Mouse (Mus musculus) C2C12 (cell line): Measurements from ENCODE around the gene Eif1ad. TPM values are rescaled to one million over a fixed set of nuclear protein-coding genes. Genes with fewer than 3 reads are reported as not detected.

ENCODE experiments used
- H3K27me3 ChIP-seq: one replicate; pipeline ENCODE4 v1.6.1; 2011; ENCODE audit not compliant: control insufficient read depth, insufficient read depth, insufficient read length
- H3K36me3 ChIP-seq: one replicate; pipeline ENCODE4 v1.6.1; 2011; ENCODE audit not compliant: control insufficient read depth, insufficient read depth
- H3K4me3 ChIP-seq: one replicate; pipeline ENCODE4 v1.5.1; 2011; ENCODE audit warnings: mild to moderate bottlenecking, control low read depth; ENCODE audit not compliant: poor library complexity, insufficient read depth, severe bottlenecking
- H3K79me2 ChIP-seq: one replicate; pipeline ENCODE4 v1.6.1; 2011; ENCODE audit not compliant: control insufficient read depth, insufficient read depth
- H3K79me3 ChIP-seq: one replicate; pipeline ENCODE4 v1.6.1; 2011; ENCODE audit warnings: low read depth, control low read depth
- H3ac ChIP-seq: one replicate; pipeline ENCODE3; 2011; ENCODE audit warnings: low read depth; ENCODE audit not compliant: control insufficient read depth, insufficient read length
- CEBPB ChIP-seq: IDR thresholded peaks from one replicate; pipeline ENCODE4 v1.6.1; 2011; ENCODE audit warnings: low read depth, mild to moderate bottlenecking, control low read depth, moderate library complexity
- CTCF ChIP-seq: IDR thresholded peaks from one replicate; pipeline ENCODE4 v1.5.1; 2011; ENCODE audit not compliant: control insufficient read depth, insufficient read depth, insufficient read length
- FOSL1 ChIP-seq: IDR thresholded peaks from one replicate; pipeline ENCODE4 v1.8.0; 2011; ENCODE audit warnings: mild to moderate bottlenecking, low read length; ENCODE audit not compliant: poor library complexity, insufficient read depth, severe bottlenecking
- MAX ChIP-seq: IDR thresholded peaks from one replicate; pipeline ENCODE4 v1.6.1; 2011; ENCODE audit warnings: mild to moderate bottlenecking, control low read depth
- MYOD1 ChIP-seq: IDR thresholded peaks from one replicate; pipeline ENCODE4 v1.6.1; 2011; ENCODE audit warnings: low read depth; ENCODE audit not compliant: control insufficient read depth, insufficient read length
- MYOG ChIP-seq: IDR thresholded peaks from one replicate; pipeline ENCODE4 v1.6.1; 2011; ENCODE audit not compliant: control insufficient read depth, insufficient read length; ENCODE audit errors: extremely low read depth
- USF1 ChIP-seq: IDR thresholded peaks from one replicate; pipeline ENCODE4 v1.6.1; 2011; ENCODE audit warnings: low read depth, mild to moderate bottlenecking, control low read depth, moderate library complexity
- polyA plus RNA-seq: library from polyadenylated mRNA; unstranded; fragments of >200 nt; fragmentation: generic; extraction: Trizol; gene quantifications from one replicate; pipeline ENCODE4 v1.2.1, GENCODE M21; 2012; ENCODE audit warnings: missing spikeins

The Eif1ad gene
- polyA plus RNA-seq, 1 experiment = 48.5 TPM

DNA sequence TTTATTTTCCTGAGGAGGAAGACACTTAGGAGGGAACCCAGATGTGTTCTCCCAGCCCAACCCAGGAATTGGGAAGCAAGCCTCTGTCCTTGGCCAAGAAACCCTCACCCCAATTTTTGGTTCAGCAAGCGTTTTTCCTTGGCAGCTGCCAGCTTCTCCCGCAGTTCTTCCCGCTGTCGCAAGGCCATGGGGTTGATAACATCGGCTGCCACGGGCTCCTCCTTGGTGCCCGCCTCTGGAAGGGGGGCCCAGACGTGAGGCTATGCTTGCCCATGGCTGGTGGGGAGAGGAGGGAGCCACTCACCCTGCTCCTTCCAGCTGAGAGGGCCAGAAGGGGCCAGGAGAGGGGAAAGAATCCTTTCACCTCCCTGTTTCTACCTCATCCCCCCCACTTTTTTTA is 18.2 kb downstream of the Eif1ad start:
- TF ChIP-seq USF1 (no peak), MAX (no peak), CEBPB (no peak), MYOG (no peak), FOSL1 (no peak), MYOD1 (no peak), CTCF (no peak)
- no peaks in the 10 kb centered on the region for H3K27me3 ChIP-seq
- H3K79me3 ChIP-seq = peaks cover 37% of the 10 kb centered on the region
- H3K79me2 ChIP-seq = peaks cover 58% of the 10 kb centered on the region
- H3ac ChIP-seq = no peak overlapping the region
- H3K36me3 ChIP-seq = peaks cover 63% of the 10 kb centered on the region
- H3K4me3 ChIP-seq = no peak overlapping the region

DNA sequence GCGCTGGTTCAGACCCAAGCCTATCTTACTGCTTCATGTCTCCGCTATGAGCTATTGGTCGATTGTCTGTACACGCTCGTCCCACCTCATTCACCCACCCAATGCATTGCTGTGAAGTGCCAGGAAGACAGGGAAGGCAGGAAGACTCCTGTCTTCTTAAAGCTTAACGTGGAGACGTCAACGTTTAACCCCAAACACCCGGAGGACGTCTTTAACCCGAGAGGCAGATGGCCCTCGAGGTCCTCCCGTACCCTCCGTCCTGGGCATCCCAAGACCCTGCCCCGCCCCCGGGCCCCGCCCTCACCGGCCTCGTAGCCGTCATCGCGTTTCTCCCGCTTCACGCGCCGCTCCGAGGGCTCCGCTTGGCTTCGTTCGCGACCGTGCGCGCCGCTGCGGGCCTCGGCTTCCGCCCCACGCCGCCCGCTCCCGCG is 21.5 kb downstream of the Eif1ad start:
- Histone ChIP-seq H3K4me3 (peak overlapping the region; percentile 91), H3K79me3 (peaks cover 37% of the 10 kb centered on the region), H3K27me3 (no peaks in the 10 kb centered on the region), H3K36me3 (peaks cover 30% of the 10 kb centered on the region), H3ac (peak overlapping the region; percentile 98), H3K79me2 (peaks cover 63% of the 10 kb centered on the region)
- TF ChIP-seq CTCF = no peak
- no peak for TF ChIP-seq CEBPB
- no peak for TF ChIP-seq MYOD1

DNA sequence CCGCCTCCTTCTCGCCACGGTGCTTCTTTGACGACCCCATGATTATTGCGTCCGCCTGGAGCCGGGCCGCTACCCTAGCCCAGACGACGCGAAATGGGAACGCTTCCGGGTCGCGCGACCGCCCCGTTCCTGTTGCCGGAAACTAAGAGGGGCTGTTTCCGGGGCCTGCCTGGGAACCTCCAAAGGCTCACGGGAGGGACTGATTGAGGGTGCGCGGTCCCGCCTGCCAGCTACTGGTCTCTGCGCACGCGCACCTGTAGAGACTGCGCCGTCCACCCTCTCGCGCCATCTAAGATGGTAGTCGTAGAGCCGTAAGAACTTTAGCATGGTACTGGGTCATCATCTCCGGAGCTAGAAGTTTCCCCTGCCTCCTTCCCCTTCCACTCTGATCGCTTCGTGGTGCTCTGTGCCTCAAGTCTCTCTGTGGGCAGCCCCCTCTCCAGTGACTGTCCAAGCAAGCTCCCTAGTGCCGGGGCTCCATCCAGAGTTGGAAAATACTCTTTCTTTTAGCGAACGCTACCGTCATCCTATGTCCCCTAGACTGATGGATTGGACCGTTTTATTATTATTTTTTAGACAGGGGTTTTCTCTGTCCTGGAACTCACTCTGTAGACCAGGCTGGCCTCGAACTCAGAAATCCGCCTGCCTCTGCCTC is 22.2 kb downstream of the Eif1ad start, which contains the start of gene Sart1:
Gene Sart1, minus strand, starts transcription at position 116 of the 655 bp plus-strand sequence.
- Histone ChIP-seq H3K27me3 (no peaks in the 10 kb centered on the region), H3K4me3 (peak within 1 kb of the TSS; percentile 91), H3K36me3 (peaks cover 23% of the 10 kb centered on the region), H3K79me3 (peaks cover 37% of the 10 kb centered on the region), H3ac (peak within 1 kb of the TSS; percentile 98), H3K79me2 (peaks cover 63% of the 10 kb centered on the region)
- TF ChIP-seq USF1 (no peak), CEBPB (no peak), MYOD1 (no peak), MAX (no peak)

DNA sequence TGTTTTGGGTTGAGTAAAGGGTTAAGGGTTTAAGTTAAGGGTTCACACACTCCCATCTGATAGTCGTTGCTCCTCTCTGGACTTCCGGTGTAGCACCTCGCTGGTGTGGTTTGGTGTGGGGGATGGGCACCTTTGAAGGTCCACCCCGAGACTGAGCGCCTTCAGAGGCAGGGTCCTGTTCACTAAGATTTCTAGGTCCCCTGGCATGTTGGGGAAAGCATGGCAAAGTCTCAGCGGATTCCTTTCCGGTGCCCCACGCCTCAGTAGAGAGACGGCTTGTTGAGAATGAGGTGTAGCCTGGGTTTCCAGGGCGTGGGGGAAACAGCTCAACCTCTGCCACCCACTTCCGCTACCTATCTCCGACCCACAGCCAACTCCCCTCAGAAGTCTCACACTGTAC is 23.1 kb downstream of the Eif1ad start:
- H3ac ChIP-seq = peak overlapping the region; percentile 72
- H3K36me3 ChIP-seq = peaks cover 14% of the 10 kb centered on the region
- H3K27me3 ChIP-seq = no peaks in the 10 kb centered on the region
- peaks cover 37% of the 10 kb centered on the region for H3K79me3 ChIP-seq
- H3K79me2 ChIP-seq = peaks cover 56% of the 10 kb centered on the region
- no peak for TF ChIP-seq MAX
- TF ChIP-seq CEBPB = no peak
- no peak for TF ChIP-seq MYOG
- TF ChIP-seq USF1 = no peak
- TF ChIP-seq FOSL1 = no peak
- TF ChIP-seq MYOD1 = no peak
- TF ChIP-seq CTCF = no peak
- peak overlapping the region; percentile 91 for H3K4me3 ChIP-seq

DNA sequence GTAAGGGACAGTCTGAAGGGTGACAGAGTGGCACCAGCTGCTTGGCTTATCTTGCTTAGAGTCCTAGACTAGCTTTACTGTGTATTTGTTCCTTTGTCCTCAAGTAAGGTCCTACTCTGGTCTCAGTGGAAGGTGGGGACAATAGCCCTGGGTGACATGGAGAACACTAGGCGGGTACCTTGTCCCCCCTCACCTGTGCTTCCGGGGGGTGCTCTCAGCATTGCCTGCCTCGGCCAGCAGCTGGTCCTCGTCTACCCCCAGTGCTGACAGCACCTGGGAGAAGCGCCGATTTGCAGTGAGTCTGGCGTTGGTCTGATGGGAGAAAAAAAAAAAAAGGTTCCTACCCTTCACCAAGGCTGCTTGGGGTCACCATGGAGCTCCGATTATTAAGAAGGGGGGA is 23.9 kb downstream of the Eif1ad start:
- H3K79me2 ChIP-seq = peaks cover 49% of the 10 kb centered on the region
- TF ChIP-seq USF1 = no peak
- TF ChIP-seq CTCF = no peak
- TF ChIP-seq FOSL1 = no peak
- TF ChIP-seq MYOD1 = no peak
- no peak for TF ChIP-seq MYOG
- no peak for TF ChIP-seq CEBPB
- no peak for TF ChIP-seq MAX
- H3K36me3 ChIP-seq = peaks cover 6% of the 10 kb centered on the region
- peak overlapping the region; percentile 91 for H3K4me3 ChIP-seq
- H3K79me3 ChIP-seq = peaks cover 35% of the 10 kb centered on the region
- no peak overlapping the region for H3ac ChIP-seq
- H3K27me3 ChIP-seq = no peaks in the 10 kb centered on the region

DNA sequence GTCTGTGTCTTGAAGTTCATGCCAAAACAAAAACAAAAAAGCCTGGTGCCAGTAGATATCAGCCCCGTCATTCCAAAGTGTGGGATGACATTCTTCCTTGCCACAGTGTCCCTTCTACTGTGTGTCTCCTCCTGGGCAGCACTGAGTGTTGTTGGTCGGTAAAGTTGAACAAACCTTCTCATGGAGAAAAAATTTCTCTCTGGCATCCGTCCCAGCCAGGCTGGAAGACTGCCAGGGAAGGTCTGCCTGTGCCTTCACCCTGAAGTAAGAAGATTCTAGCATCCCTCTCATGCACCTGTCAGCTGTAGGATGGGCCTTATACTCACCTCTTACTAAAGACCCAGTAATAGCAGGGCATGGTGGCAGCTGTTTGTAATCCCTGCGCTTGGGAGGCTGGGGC is 26.4 kb downstream of the Eif1ad start:
- peaks cover 24% of the 10 kb centered on the region for H3K79me2 ChIP-seq
- peaks cover 12% of the 10 kb centered on the region for H3K79me3 ChIP-seq
- H3K4me3 ChIP-seq = no peak overlapping the region
- no peaks in the 10 kb centered on the region for H3K36me3 ChIP-seq
- no peaks in the 10 kb centered on the region for H3K27me3 ChIP-seq
- TF ChIP-seq MYOD1 = peak; percentile 19
- TF ChIP-seq MYOG = no peak
- TF ChIP-seq CEBPB = no peak
- no peak for TF ChIP-seq CTCF
- no peak for TF ChIP-seq FOSL1
- no peak for TF ChIP-seq MAX
- no peak for TF ChIP-seq USF1
- H3ac ChIP-seq = no peak overlapping the region
